In the genomic region with DNA sequence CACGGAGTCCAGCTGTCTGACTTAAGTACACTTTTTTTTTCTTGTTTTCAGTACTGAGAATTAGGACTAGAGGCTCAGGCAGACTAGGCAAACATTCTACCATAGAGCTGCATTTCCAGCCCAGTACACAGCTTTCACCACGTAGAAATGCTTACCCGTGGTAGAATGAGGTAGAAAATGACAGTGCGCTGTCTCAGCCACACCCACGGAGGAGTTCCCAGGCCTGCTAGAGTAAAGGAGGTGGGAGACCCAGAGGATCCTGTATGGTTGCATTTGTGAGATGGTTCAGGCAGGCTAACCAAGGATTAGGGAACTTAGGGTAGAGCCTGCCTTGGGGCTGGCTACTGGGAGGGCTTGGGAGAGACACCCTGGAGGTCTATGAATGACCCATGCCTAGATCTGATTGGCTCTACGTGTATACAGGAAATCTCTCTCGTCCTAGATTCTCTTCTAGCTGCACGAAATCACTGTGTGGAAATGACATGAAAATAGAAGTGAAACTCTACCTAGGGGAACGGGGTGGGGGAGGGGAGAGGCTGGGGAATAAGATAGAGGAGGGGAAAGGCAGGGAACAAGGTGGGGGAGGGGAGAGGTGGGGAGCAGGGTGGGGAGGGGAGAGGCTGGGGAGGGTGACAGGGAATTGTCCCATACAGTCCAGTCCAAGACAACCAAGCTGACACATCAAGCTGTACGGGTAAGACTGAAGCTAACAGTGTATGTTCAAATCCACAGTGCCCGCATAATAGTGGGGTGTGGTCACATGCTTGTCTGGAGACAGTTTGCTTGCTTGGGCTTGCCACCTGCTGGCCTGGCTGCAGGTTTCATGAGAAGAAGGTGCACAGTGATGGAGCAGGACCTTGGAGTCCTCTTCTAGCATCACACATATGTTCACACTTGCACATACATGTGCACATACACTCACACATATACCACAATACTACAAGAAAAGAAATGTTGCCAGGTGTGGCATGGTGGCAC, we compare ENCODE assay signal across 1 mouse cellular context.
TF ChIP-seq lines count a peak whose summit lies in the region.

No protein-coding gene starts in this region.

TF ChIP-seq in CH12.LX, 34 proteins besides CTCF, POLR2A, EP300 and RAD21 (continued from another document):
- TF ChIP-seq SMC3 (IDR thresholded peaks at IDR 0.05; ENCODE audit: low read depth, low read length) (peak; percentile 61), SIN3A (IDR thresholded peaks at IDR 0.05; ENCODE audit: low read length) (0 out of 2 replicates have a peak, but pooled peaks have one; percentile 23), MAFK (IDR thresholded peaks at IDR 0.05; ENCODE audit: insufficient replicate concordance, low read length) (no peak), CHD1 (IDR thresholded peaks at IDR 0.05; ENCODE audit: low read depth, low read length) (no peak), USF1 (IDR thresholded peaks at IDR 0.05; ENCODE audit: low read depth, low read length) (peak; percentile 44), CHD2 (IDR thresholded peaks at IDR 0.05; ENCODE audit: low read length) (peak; percentile 70)
TF ChIP-seq in CH12.LX: peak in this region for 13.
